Mouse (Mus musculus) neural tube, embryonic 11.5 days (tissue): ENCODE measurements around the gene Ccdc34. TPM values are rescaled to one million over a fixed set of nuclear protein-coding genes. Genes with fewer than 3 reads are reported as not detected.
"Not testable (repeated sequence)": the region's sequence is repeated elsewhere in the genome, so short reads cannot be mapped to it uniquely, and the experiment has no call there.

ENCODE experiments used
- ATAC-seq: fragments of 200-750 bp; cut with Nextera tagmentation; 2 replicates; pipeline ENCODE4 v1.8.0; 2017; ENCODE audit warnings: moderate number of reproducible peaks, mild to moderate bottlenecking, moderate TSS enrichment, moderate library complexity; ENCODE audit not compliant: insufficient read depth, low FRiP score, low TSS enrichment
- DNase-seq: peaks from one replicate; pipeline ENCODE4 v3.0.0-alpha.2; 2015; ENCODE audit warnings: low spot score
- H3K27ac ChIP-seq: fragments of 300-500 bp; sonication (generic); 2 replicates; pipeline ENCODE4 v1.5.1; 2014; ENCODE audit warnings: low read depth, mild to moderate bottlenecking, low read length
- H3K27me3 ChIP-seq: fragments of 300-500 bp; sonication (generic); 2 replicates; pipeline ENCODE4 v1.6.1; 2014; ENCODE audit warnings: mild to moderate bottlenecking, low read length, mixed read lengths; ENCODE audit not compliant: control insufficient read depth, insufficient read depth
- H3K36me3 ChIP-seq: fragments of 300-500 bp; sonication (generic); 2 replicates; pipeline ENCODE4 v1.6.1; 2014; ENCODE audit warnings: mild to moderate bottlenecking, low read length, moderate library complexity, mixed read lengths; ENCODE audit not compliant: control insufficient read depth, insufficient read depth
- H3K4me1 ChIP-seq: fragments of 300-500 bp; sonication (generic); 2 replicates; pipeline ENCODE4 v1.6.1; 2014; ENCODE audit warnings: low read length, mixed read lengths; ENCODE audit not compliant: control insufficient read depth, insufficient read depth
- H3K4me2 ChIP-seq: fragments of 300-500 bp; sonication (generic); 2 replicates; pipeline ENCODE4 v1.6.1; 2014; ENCODE audit warnings: low read depth, mild to moderate bottlenecking, moderate library complexity
- H3K4me3 ChIP-seq: fragments of 300-500 bp; sonication (generic); 2 replicates; pipeline ENCODE4 v1.5.1; 2014; ENCODE audit warnings: low read depth, low read length
- H3K9ac ChIP-seq: fragments of 300-500 bp; sonication (generic); 2 replicates; pipeline ENCODE4 v1.6.1; 2014; ENCODE audit warnings: mild to moderate bottlenecking, low read length
- H3K9me3 ChIP-seq: fragments of 300-500 bp; sonication (generic); 2 replicates; pipeline ENCODE4 v1.6.1; 2016; ENCODE audit warnings: low read length; ENCODE audit not compliant: control insufficient read depth
- WGBS: fragments of 180-500 bp; shearing (Covaris S2); extraction: QIAGEN DNeasy Blood & Tissue Kit; methylation state at CpG from one replicate; pipeline ENCODE4 v1.1.7; 2014; 5-methylcytosine and 5-hydroxymethylcytosine counted together
- polyA plus RNA-seq: library from polyadenylated mRNA; unstranded; fragments of >200 nt; fragmentation: Nextera tagmentation; extraction: Ambion mirVana; gene quantifications from 2 replicates; pipeline ENCODE4 v1.2.1, GENCODE M21; 2014

The Ccdc34 gene
- polyA plus RNA-seq, 1 experiment from 2014 or later: 52.3 TPM

- no peak overlapping the region for H3K27ac ChIP-seq
- no peak for DNase-seq
- no peak overlapping the region for H3K4me3 ChIP-seq
- H3K4me1 ChIP-seq: no peaks in the 10 kb centered on the region
- WGBS: 81% methylated on average over 3 of the region's 3 CpGs
- no peak overlapping the region for H3K4me2 ChIP-seq
- H3K9ac ChIP-seq: no peak overlapping the region
- no peaks in the 10 kb centered on the region for H3K27me3 ChIP-seq
- H3K36me3 ChIP-seq: no peaks in the 10 kb centered on the region
- ATAC-seq: no peak
- H3K9me3 ChIP-seq: no peaks in the 10 kb centered on the region
Measured at GRCm38 (mm10) chr2:110133356-110134115, 115.9 kb downstream of the Ccdc34 start.

DNA sequence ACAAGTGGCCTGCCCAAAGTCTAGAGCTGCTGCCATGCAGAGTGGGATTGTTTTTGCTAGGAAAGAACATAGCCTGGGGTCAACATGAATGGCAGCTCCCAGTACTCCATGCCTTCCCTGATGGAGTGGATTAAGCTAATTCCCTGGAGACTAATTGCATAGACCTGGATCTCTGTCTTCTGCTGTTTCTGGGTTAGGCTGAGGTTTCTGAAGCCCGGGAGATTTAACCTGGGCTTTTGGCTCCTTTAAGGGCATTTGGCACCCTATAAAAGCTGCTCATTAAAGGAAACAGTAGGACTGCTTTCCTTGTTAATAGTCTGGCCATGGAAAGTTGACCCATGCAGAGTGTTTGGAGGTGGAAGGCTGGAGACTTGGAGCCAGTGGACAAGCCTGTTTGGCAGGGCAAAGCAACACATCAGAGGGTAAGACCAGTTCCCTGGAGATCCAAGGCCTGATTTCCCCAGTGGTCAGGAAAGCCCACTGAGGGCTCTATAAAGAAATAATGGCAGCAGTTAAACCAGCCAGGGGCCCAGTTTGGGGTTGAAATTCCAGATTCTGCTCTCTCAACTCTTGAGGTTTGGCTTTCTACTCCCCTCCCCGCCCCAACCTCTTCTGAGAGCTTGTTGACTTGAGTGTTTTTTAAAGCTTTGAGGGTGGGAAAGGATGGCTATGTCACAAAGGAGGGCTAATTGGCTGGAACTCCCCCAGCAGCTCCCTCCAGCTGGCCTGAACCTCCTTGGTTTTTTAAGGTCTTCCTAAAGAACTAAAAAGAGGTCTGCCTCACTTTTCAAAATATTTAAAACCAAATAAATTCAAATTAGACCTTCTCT is 117.4 kb downstream of the Ccdc34 start:
- no peaks in the 10 kb centered on the region for H3K27me3 ChIP-seq
- WGBS: 46% methylated on average over 2 of the region's 2 CpGs
- no peaks in the 10 kb centered on the region for H3K4me1 ChIP-seq
- no peak overlapping the region for H3K9ac ChIP-seq
- H3K9me3 ChIP-seq: no peaks in the 10 kb centered on the region
- H3K4me2 ChIP-seq: no peak overlapping the region
- DNase-seq (no peak), ATAC-seq (no peak)
- H3K4me3 ChIP-seq: no peak overlapping the region
- H3K36me3 ChIP-seq: no peaks in the 10 kb centered on the region
- H3K27ac ChIP-seq: no peak overlapping the region

DNA sequence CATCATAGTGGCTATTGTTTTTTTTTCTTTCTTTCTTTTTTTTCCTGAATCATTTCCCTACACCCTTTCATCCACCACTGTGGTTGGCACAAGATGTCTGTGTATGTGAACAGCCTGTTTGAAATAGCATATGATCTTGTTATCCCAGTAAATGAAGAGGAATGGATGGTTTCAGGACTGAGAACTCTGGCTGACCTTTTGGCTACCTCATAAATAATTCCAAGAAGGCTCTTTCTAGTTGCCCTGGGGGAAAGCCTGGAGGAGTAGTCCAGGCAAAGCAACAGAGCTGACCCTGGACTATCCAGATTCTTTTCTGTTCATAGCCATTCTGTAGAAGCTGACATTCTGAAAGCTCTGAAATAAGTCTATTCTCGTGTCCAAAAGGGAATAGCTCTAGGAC is 119.7 kb downstream of the Ccdc34 start:
- Histone ChIP-seq H3K27me3 (no peaks in the 10 kb centered on the region), H3K36me3 (no peaks in the 10 kb centered on the region), H3K9ac (no peak overlapping the region), H3K4me2 (no peak overlapping the region), H3K4me3 (no peak overlapping the region), H3K9me3 (no peaks in the 10 kb centered on the region), H3K4me1 (no peaks in the 10 kb centered on the region), H3K27ac (no peak overlapping the region)
- DNase-seq (no peak), ATAC-seq (no peak)
- WGBS: 70% methylated on average over 1 of the region's 1 CpGs

DNA sequence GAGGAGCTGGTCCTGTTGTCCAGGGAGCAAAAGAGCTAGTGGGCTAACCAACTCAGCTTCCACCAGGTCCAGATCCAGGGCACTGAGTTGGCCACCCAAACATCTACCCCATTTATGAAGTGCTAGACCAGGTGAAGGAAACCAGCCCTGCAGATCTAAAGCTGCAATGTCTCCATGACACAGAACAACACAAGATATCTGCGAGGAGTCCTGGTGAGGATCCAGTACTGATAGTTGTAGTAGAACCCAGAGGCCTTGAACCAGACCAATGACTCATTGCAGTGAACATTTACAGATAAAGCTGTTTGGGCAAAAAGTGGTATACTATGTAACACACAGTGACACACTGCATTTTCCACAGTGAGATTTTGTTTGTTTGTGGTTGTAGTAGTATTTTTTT is 120.5 kb downstream of the Ccdc34 start:
- DNase-seq: no peak
- whole genome bisulfite sequencing: 90% methylated on average over 1 of the region's 1 CpGs
- Histone ChIP-seq H3K36me3 (no peaks in the 10 kb centered on the region), H3K27ac (no peak overlapping the region), H3K4me2 (no peak overlapping the region), H3K4me1 (no peaks in the 10 kb centered on the region), H3K9ac (no peak overlapping the region), H3K27me3 (no peaks in the 10 kb centered on the region), H3K9me3 (no peaks in the 10 kb centered on the region), H3K4me3 (no peak overlapping the region)
- ATAC-seq: no peak

DNA sequence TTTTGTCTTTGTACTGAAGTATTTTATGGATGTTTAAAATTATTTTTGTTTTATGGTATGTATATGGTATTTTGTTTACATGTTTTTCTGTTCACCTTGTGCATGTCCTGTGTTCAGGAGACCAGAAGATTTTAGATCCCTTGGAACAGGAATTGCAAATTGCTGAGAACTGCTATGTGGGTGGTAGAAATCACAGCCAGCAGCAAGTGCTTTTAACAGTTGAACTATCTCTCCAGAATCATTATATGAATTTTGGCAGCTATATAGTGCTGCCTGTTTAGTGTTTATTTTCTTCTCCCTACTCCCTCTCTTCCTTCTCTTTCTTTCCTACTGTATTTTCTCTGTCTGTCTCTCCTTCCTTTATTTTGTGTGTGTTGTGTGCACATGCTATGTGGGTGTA is 130.4 kb downstream of the Ccdc34 start:
- not testable (repeated sequence) for H3K4me3 ChIP-seq, H3K36me3 ChIP-seq, H3K4me2 ChIP-seq

GRCm38 (mm10) chr2:110149246-110149645 is 131.6 kb downstream of the Ccdc34 start:
- H3K36me3 ChIP-seq: no peaks in the 10 kb centered on the region
- no peaks in the 10 kb centered on the region for H3K27me3 ChIP-seq
- no peak overlapping the region for H3K4me3 ChIP-seq
- ATAC-seq (no peak), DNase-seq (no peak)
- no peak overlapping the region for H3K27ac ChIP-seq
- no peaks in the 10 kb centered on the region for H3K9me3 ChIP-seq
- H3K4me1 ChIP-seq: no peaks in the 10 kb centered on the region
- H3K4me2 ChIP-seq: no peak overlapping the region
- H3K9ac ChIP-seq: no peak overlapping the region

More for the DNA sequence above, 130.4 kb downstream of the Ccdc34 start:
- not testable (repeated sequence) for H3K27me3 ChIP-seq, H3K27ac ChIP-seq, DNase-seq, H3K9ac ChIP-seq, H3K4me1 ChIP-seq, H3K9me3 ChIP-seq, ATAC-seq

- 86% methylated on average over 2 of the region's 2 CpGs for WGBS
- no peak for ATAC-seq
Measured at GRCm38 (mm10) chr2:110156321-110156720, 138.7 kb downstream of the Ccdc34 start.

GRCm38 (mm10) chr2:110165003-110165402 is 147.4 kb downstream of the Ccdc34 start:
- H3K36me3 ChIP-seq: no peaks in the 10 kb centered on the region
- no peaks in the 10 kb centered on the region for H3K4me1 ChIP-seq
- H3K27ac ChIP-seq: no peak overlapping the region
- DNase-seq: no peak
- no peak overlapping the region for H3K4me2 ChIP-seq
- H3K9ac ChIP-seq: no peak overlapping the region
- H3K27me3 ChIP-seq: no peaks in the 10 kb centered on the region
- WGBS: 79% methylated on average over 4 of the region's 4 CpGs
- H3K4me3 ChIP-seq: no peak overlapping the region
- H3K9me3 ChIP-seq: no peaks in the 10 kb centered on the region
- no peak for ATAC-seq

More at GRCm38 (mm10) chr2:110156321-110156720, 138.7 kb downstream of the Ccdc34 start:
- no peaks in the 10 kb centered on the region for H3K9me3 ChIP-seq
- no peaks in the 10 kb centered on the region for H3K27me3 ChIP-seq
- no peak for DNase-seq
- no peak overlapping the region for H3K27ac ChIP-seq
- H3K36me3 ChIP-seq: no peaks in the 10 kb centered on the region
- no peaks in the 10 kb centered on the region for H3K4me1 ChIP-seq
- H3K9ac ChIP-seq: no peak overlapping the region
- no peak overlapping the region for H3K4me2 ChIP-seq
- no peak overlapping the region for H3K4me3 ChIP-seq

DNA sequence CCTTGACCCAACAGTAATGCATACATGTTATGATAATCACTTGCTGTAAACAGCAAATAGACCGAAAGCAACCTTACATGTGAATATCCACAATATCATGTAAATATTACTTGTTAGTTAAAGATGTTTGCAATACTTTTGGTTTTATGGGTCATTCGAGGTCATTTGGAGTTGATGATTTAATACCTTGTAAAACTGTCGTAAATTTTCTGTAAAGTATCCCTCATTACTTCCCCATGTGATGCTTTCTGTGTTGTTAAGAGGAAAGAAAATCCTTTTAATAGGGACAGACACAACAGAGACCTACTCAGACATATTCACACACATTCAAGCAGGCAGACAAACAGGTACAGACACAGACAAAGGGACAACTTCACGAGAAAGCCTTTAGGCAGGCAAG is 150.1 kb downstream of the Ccdc34 start:
- 75% methylated on average over 4 of the region's 4 CpGs for WGBS
- Histone ChIP-seq H3K27me3 (no peaks in the 10 kb centered on the region), H3K9me3 (no peaks in the 10 kb centered on the region), H3K27ac (no peak overlapping the region), H3K36me3 (no peaks in the 10 kb centered on the region), H3K4me1 (no peaks in the 10 kb centered on the region), H3K9ac (no peak overlapping the region), H3K4me2 (no peak overlapping the region), H3K4me3 (no peak overlapping the region)
- no peak for ATAC-seq
- no peak for DNase-seq
